Mouse (Mus musculus) kidney, adult 2 months (tissue): Measurements from ENCODE around the gene Hoxa5.

ENCODE experiments used
- CTCF ChIP-seq: fragments of 200-500 bp; conservative IDR thresholded peaks from 2 replicates; pipeline ENCODE4 v1.5.1; 2011; ENCODE audit warnings: low read depth, mild to moderate bottlenecking, control low read depth, low read length, moderate library complexity, mixed read lengths; ENCODE audit not compliant: insufficient read depth, insufficient read length
- POLR2A ChIP-seq: fragments of 200-500 bp; IDR thresholded peaks from one replicate; pipeline ENCODE4 v1.6.1; 2011; ENCODE audit warnings: low read depth, low read length, control low read depth

- TF ChIP-seq POLR2A (no peak), CTCF (no peak)
Measured at GRCm38 (mm10) chr6:52208072-52208867, 3.9 kb upstream of the Hoxa5 start, which contains the start of gene Hoxa6.
